Mouse (Mus musculus): ENCODE measurements around the gene Trpv2.

Trpv2 gene

DNA sequence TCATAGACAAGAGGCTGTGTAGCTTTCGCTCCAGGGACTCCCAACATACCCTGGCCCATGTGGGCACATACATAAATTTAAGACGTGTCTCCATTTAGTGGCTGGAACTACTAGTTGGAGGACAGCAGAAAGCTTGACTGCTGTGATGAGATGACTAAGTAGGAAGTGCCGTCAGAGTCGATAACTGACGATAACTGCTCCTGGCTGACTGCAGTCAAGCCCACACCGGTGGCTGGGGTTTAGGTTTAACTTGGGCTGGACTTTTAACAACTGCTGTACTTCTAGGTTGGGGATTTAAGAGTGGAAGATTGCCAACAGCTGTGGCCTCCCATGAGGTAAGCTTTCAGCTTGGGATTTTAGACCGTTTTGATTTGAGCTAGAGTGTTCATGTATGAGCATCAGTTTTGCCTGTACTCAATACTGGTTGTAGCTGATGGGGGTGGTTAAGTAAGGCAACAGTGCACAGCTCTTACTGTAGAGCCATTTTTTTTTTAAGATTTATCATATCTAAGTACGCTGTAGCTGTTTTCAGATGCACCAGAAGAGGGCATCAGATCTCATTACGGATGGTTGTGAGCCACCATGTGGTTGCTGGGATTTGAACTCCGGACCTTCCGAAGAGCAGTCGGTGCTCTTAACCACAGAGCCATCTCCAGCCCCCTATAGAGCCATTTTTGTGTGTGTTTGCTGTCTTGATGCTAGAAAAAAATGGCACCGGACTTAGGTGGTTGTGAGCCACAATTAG lies 29.2 kb downstream of the Trpv2 start:
- no peaks in the 10 kb centered on the region for H3K9me3 ChIP-seq (ENCODE audit: low read length)
- peaks cover 45% of the 10 kb centered on the region for H3K4me1 ChIP-seq (replicated peaks; ENCODE audit: low read depth, low read length)
- no peaks in the 10 kb centered on the region for H3K27me3 ChIP-seq (ENCODE audit: insufficient read depth, low read length)
- peak overlapping the region; percentile 87 for H3K4me3 ChIP-seq (replicated peaks; ENCODE audit: low read length)
- no peak for TF ChIP-seq CTCF (conservative IDR thresholded peaks at IDR 0.05; ENCODE audit: low read length)
- no peak for TF ChIP-seq POU5F1 (IDR thresholded peaks at IDR 0.05; ENCODE audit: borderline replicate concordance, low read length)
- no peak for TF ChIP-seq NANOG (IDR thresholded peaks at IDR 0.05; ENCODE audit: borderline replicate concordance, low read length)
- H3K36me3 ChIP-seq (ENCODE audit: insufficient read depth, low read length) = peaks cover 56% of the 10 kb centered on the region

DNA sequence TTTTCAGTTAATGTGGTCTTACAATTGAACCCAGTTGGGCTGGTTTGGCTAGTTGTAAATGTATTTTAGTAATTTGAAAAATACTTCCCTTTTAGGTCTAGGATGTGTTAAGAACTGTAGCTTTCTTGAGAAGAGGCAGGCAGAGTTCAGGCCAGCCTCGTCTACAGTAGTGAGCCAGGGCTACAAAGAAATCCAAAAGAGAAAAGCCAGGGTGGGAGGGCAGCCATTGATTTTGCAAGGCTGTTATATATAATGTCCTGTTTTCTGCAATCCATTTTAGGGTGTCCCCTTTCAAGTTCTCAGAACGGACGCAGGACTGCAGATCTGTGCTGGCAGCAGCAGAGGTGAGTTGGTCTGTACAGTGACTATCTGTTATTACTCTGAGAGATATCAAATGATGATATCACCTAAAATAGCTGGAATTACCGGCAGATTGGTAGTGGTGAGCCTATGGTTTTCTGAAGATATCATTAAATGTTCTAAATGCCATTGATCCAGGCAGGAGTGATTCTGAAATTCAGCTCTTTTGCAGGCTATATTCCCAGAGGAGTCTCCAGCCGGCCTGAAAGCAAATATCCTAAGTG lies 29.9 kb downstream of the Trpv2 start:
- H3K9me3 ChIP-seq (ENCODE audit: low read length) = no peaks in the 10 kb centered on the region
- H3K4me1 ChIP-seq (replicated peaks; ENCODE audit: low read depth, low read length) = peaks cover 51% of the 10 kb centered on the region
- peaks cover 63% of the 10 kb centered on the region for H3K36me3 ChIP-seq (ENCODE audit: insufficient read depth, low read length)
- peak overlapping the region; percentile 87 for H3K4me3 ChIP-seq (replicated peaks; ENCODE audit: low read length)
- H3K27me3 ChIP-seq (ENCODE audit: insufficient read depth, low read length) = no peaks in the 10 kb centered on the region
- TF ChIP-seq NANOG (IDR thresholded peaks at IDR 0.05; ENCODE audit: borderline replicate concordance, low read length) (no peak), CTCF (conservative IDR thresholded peaks at IDR 0.05; ENCODE audit: low read length) (no peak), POU5F1 (IDR thresholded peaks at IDR 0.05; ENCODE audit: borderline replicate concordance, low read length) (no peak)

DNA sequence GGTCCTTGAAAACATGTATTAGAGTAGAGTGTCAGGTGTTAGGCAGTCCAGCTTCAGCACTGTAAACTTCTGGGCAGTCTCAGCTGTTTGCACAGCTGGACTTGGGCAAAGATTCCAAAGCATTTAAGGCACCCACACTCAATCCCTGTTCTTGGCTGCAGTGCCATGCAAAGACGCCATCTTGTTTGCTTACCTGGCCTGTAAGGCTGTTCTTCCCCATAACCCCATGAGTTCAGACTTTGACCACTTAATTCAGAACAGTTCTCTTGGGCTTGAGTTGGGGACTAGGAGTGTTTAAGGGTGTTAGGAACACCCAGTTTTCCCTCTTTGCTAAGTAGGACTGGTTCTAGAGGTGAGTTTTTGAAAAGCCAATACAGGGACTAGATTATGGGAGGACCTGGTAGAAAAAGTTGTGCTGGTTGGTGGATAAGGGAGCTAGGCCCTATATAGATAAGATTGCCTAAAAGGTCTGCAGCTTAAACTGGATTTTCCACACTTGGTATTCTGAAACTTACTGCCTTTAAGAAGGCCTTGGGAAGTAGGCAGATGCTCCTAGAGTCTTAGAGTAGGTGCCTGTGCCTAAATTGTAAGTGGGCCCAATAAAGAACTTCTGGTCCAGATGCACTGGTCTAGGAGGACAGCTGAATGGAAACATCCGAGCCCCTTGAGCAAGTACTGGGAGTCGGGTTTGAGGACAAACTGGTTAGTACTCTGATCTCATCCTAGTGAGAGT lies 30.8 kb downstream of the Trpv2 start:
- TF ChIP-seq CTCF (conservative IDR thresholded peaks at IDR 0.05; ENCODE audit: low read length) (no peak), NANOG (IDR thresholded peaks at IDR 0.05; ENCODE audit: borderline replicate concordance, low read length) (no peak)

DNA sequence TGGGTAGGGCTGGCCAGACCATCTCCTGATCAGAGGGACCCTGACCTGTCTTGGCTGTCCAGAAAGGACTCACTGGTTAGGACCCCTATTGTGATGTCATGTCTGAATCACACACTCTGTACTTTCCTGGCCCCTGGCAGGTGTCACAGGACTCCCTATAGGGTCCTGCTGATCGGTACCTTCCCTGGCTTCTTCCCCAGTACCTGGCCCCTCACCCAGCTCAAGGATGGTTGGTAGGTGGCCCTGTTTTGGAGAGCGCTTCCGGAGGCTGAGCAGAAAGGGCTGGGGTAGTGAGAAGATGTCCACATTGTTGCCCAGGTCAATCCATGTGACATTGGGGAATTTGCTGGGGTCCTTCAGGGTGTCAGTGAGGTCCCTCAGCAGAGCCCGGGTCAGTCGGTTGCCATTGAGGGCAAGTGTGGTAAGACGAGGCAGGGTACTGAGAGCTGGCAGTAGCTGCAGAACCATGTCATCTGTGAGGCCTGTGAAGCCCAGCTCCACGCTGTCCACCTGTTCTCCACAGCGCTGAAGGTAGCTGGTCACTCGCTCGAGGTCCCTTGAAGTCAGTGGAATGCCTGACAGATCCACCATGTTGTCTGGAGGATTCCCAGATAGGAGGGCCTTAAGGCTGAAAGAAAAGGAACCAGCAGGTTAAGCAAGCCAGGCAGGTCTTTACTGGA lies 31.5 kb downstream of the Trpv2 start:
- H3K9me3 ChIP-seq (ENCODE audit: low read length) = no peaks in the 10 kb centered on the region
- H3K4me3 ChIP-seq (replicated peaks; ENCODE audit: low read length) = peak overlapping the region; percentile 87
- TF ChIP-seq POU5F1 (IDR thresholded peaks at IDR 0.05; ENCODE audit: borderline replicate concordance, low read length) (no peak), CTCF (conservative IDR thresholded peaks at IDR 0.05; ENCODE audit: low read length) (no peak), NANOG (IDR thresholded peaks at IDR 0.05; ENCODE audit: borderline replicate concordance, low read length) (no peak)
- H3K27me3 ChIP-seq (ENCODE audit: insufficient read depth, low read length) = no peaks in the 10 kb centered on the region
- H3K4me1 ChIP-seq (replicated peaks; ENCODE audit: low read depth, low read length) = peaks cover 48% of the 10 kb centered on the region
- H3K36me3 ChIP-seq (ENCODE audit: insufficient read depth, low read length) = peaks cover 68% of the 10 kb centered on the region

More for the DNA sequence above, 30.8 kb downstream of the Trpv2 start:
- no peaks in the 10 kb centered on the region for H3K9me3 ChIP-seq (ENCODE audit: low read length)
- H3K4me1 ChIP-seq (replicated peaks; ENCODE audit: low read depth, low read length) = peaks cover 51% of the 10 kb centered on the region
- H3K36me3 ChIP-seq (ENCODE audit: insufficient read depth, low read length) = peaks cover 68% of the 10 kb centered on the region
- H3K4me3 ChIP-seq (replicated peaks; ENCODE audit: low read length) = peak overlapping the region; percentile 87
- no peaks in the 10 kb centered on the region for H3K27me3 ChIP-seq (ENCODE audit: insufficient read depth, low read length)

GRCm38 (mm10) chr11:62606299-62607169 lies 32.2 kb downstream of the Trpv2 start:
- no peak for TF ChIP-seq NANOG (IDR thresholded peaks at IDR 0.05; ENCODE audit: borderline replicate concordance, low read length)
- TF ChIP-seq CTCF (conservative IDR thresholded peaks at IDR 0.05; ENCODE audit: low read length) = no peak
- no peak for TF ChIP-seq POU5F1 (IDR thresholded peaks at IDR 0.05; ENCODE audit: borderline replicate concordance, low read length)
- Histone ChIP-seq H3K36me3 (ENCODE audit: insufficient read depth, low read length) (peaks cover 68% of the 10 kb centered on the region), H3K9me3 (ENCODE audit: low read length) (no peaks in the 10 kb centered on the region), H3K27me3 (ENCODE audit: insufficient read depth, low read length) (no peaks in the 10 kb centered on the region), H3K4me3 (replicated peaks; ENCODE audit: low read length) (no peak overlapping the region), H3K4me1 (replicated peaks; ENCODE audit: low read depth, low read length) (peaks cover 43% of the 10 kb centered on the region)

- TF ChIP-seq NANOG (IDR thresholded peaks at IDR 0.05; ENCODE audit: borderline replicate concordance, low read length) (no peak), CTCF (conservative IDR thresholded peaks at IDR 0.05; ENCODE audit: low read length) (no peak), POU5F1 (IDR thresholded peaks at IDR 0.05; ENCODE audit: borderline replicate concordance, low read length) (no peak)
- H3K9me3 ChIP-seq (ENCODE audit: low read length) = no peaks in the 10 kb centered on the region
- peaks cover 37% of the 10 kb centered on the region for H3K4me1 ChIP-seq (replicated peaks; ENCODE audit: low read depth, low read length)
- no peak overlapping the region for H3K4me3 ChIP-seq (replicated peaks; ENCODE audit: low read length)
- no peaks in the 10 kb centered on the region for H3K27me3 ChIP-seq (ENCODE audit: insufficient read depth, low read length)
- H3K36me3 ChIP-seq (ENCODE audit: insufficient read depth, low read length) = peaks cover 71% of the 10 kb centered on the region
Observed at GRCm38 (mm10) chr11:62607170-62607951, 33.1 kb downstream of the Trpv2 start.

- TF ChIP-seq NANOG (IDR thresholded peaks at IDR 0.05; ENCODE audit: borderline replicate concordance, low read length) (no peak), POU5F1 (IDR thresholded peaks at IDR 0.05; ENCODE audit: borderline replicate concordance, low read length) (no peak), CTCF (conservative IDR thresholded peaks at IDR 0.05; ENCODE audit: low read length) (no peak)
- Histone ChIP-seq H3K27me3 (ENCODE audit: insufficient read depth, low read length) (no peaks in the 10 kb centered on the region), H3K9me3 (ENCODE audit: low read length) (no peaks in the 10 kb centered on the region), H3K4me3 (replicated peaks; ENCODE audit: low read length) (no peak overlapping the region), H3K4me1 (replicated peaks; ENCODE audit: low read depth, low read length) (peaks cover 38% of the 10 kb centered on the region), H3K36me3 (ENCODE audit: insufficient read depth, low read length) (peaks cover 71% of the 10 kb centered on the region)
Observed at GRCm38 (mm10) chr11:62607952-62608201, 33.6 kb downstream of the Trpv2 start.
